Mouse (Mus musculus): ENCODE data around the gene Ndufb2.
A peak's percentile ranks its signal among the peaks of the same experiment; 100 is the strongest.

Ndufb2 gene

GRCm38 (mm10) chr6:39592401-39593214, at the start of gene Ndufb2:
Gene Ndufb2 (plus strand): TSS chr6:39592574.
- peak; percentile 98 for DNase-seq

- peak; percentile 64 to 68 for DNase-seq
Observed at GRCm38 (mm10) chr6:39542631-39543597, 49.5 kb upstream of the Ndufb2 start.

- no peak for DNase-seq
Observed at GRCm38 (mm10) chr6:39543769-39544420, 48.5 kb upstream of the Ndufb2 start.

GRCm38 (mm10) chr6:39545474-39545873, 46.9 kb upstream of the Ndufb2 start:
- no peak for DNase-seq

- no peak for DNase-seq
Observed at GRCm38 (mm10) chr6:39548030-39548429, 44.3 kb upstream of the Ndufb2 start.

GRCm38 (mm10) chr6:39551981-39552636, 40.3 kb upstream of the Ndufb2 start:
- no peak for DNase-seq

- no peak for DNase-seq
Observed at GRCm38 (mm10) chr6:39554888-39555647, 37.3 kb upstream of the Ndufb2 start.

- no peak for DNase-seq
Observed at GRCm38 (mm10) chr6:39555648-39555945, 36.8 kb upstream of the Ndufb2 start.

GRCm38 (mm10) chr6:39556900-39557659, 35.3 kb upstream of the Ndufb2 start:
- DNase-seq, result peak; percentile 58 to 59

- peak; percentile 94 to 96 for DNase-seq
Observed at GRCm38 (mm10) chr6:39557723-39558261, 34.6 kb upstream of the Ndufb2 start, which contains the start of gene Dennd2a. Gene Dennd2a (minus strand): TSS chr6:39557867.

GRCm38 (mm10) chr6:39559276-39559939, 33.0 kb upstream of the Ndufb2 start:
- DNase-seq, result peak; percentile 43 to 63

- peak; percentile 89 to 92 for DNase-seq
Observed at GRCm38 (mm10) chr6:39562166-39563015, 30.0 kb upstream of the Ndufb2 start.

GRCm38 (mm10) chr6:39567528-39567927, 24.8 kb upstream of the Ndufb2 start:
- peak; percentile 61 to 77 for DNase-seq

- no peak for DNase-seq
Observed at GRCm38 (mm10) chr6:39570426-39570825, 21.9 kb upstream of the Ndufb2 start.

- DNase-seq, result peak; percentile 88 to 90
Observed at GRCm38 (mm10) chr6:39573791-39574554, 18.4 kb upstream of the Ndufb2 start, which contains the start of gene Adck2. Gene Adck2 (plus strand): TSS chr6:39573873.

GRCm38 (mm10) chr6:39574555-39574869, 17.9 kb upstream of the Ndufb2 start:
- DNase-seq, result peak in 1 of 2 experiments; percentile 61

GRCm38 (mm10) chr6:39574951-39575350, 17.4 kb upstream of the Ndufb2 start:
- no peak for DNase-seq

- DNase-seq, result no peak
Observed at GRCm38 (mm10) chr6:39579552-39579951, 12.8 kb upstream of the Ndufb2 start.
